Mouse (Mus musculus): ENCODE data around the gene Alox12.

GRCm38 (mm10) chr11:70251853-70252252, 3.3 kb downstream of the Alox12 start:
- TF ChIP-seq TAL1 (IDR thresholded peaks at IDR 0.05; ENCODE audit: low read length) = no peak
- no peak for TF ChIP-seq GATA1 (IDR thresholded peaks at IDR 0.05; ENCODE audit: low read length)

Data from erythroblast, embryonic 14.5 days (primary cell).